Mouse (Mus musculus): ENCODE data around the gene Phc2. TPM values are rescaled to one million over a fixed set of nuclear protein-coding genes. Genes with fewer than 3 reads are reported as not detected.

The Phc2 gene
- polyA plus RNA-seq, 1 experiment from 2014 or later: 7.5 TPM

DNA sequence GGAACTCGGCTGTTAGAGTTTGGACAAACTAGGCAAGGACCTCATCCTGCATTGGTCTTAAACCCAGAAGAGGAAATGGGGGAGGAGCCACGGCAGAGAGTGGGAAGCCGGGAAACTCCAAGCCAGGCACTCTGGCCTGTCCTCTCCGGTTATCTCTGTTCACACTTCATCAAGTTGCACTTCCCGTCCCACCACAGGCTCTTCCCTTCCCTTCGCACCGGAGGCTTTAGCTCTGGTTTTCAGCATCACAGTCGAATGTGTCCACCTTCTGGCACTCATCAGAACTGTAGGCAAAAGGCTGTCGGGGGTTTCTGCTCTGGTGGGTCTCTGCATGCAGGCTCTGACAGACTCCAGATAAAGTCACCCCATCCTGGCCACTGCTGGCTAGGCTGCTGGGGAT lies 52.1 kb downstream of the Phc2 start:
- peaks cover 21% of the 10 kb centered on the region for H3K27me3 ChIP-seq (ENCODE audit: control insufficient read depth, insufficient read depth, low read length)
- no peaks in the 10 kb centered on the region for H3K9me3 ChIP-seq (replicated peaks; ENCODE audit: control insufficient read depth, low read length)
- peaks cover 11% of the 10 kb centered on the region for H3K4me1 ChIP-seq (ENCODE audit: control insufficient read depth, insufficient read depth, low read length)
- H3K36me3 ChIP-seq (ENCODE audit: control insufficient read depth, insufficient read depth): no peaks in the 10 kb centered on the region
- H3K27ac ChIP-seq (ENCODE audit: low read length): no peak overlapping the region
- H3K4me2 ChIP-seq (ENCODE audit: low read depth, low read length): peak overlapping the region; percentile 13; the same call in 1 of the 2 replicates
- H3K9ac ChIP-seq (ENCODE audit: low read length): no peak overlapping the region
- no peak overlapping the region for H3K4me3 ChIP-seq (ENCODE audit: low read length)
- peak; percentile 55; the same call in 1 of the 2 replicates for ATAC-seq (replicated peaks; ENCODE audit: extremely low read depth, insufficient read depth, low FRiP score)
- WGBS: 5% methylated on average over 9 of the region's 9 CpGs

DNA sequence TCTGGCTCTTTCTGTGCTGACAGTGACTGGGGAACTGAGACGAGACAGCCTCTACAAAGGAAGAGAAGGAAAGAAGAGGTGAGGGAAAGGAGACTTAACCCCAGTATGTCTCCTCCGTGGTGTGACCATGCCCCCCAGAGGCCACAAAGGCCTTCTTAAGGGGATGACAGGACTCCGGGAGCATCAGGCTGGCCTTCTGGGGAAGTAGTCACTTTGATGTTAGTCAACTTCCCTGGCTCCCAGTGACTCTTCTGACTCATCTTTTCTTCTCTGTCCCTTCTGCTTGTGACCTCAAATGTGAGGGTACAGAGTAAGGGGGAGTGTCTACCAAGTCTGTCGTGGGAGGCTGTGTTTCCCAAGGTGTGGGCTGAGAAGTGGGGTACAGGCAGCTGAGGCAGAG lies 52.9 kb downstream of the Phc2 start:
- H3K27me3 ChIP-seq (ENCODE audit: control insufficient read depth, insufficient read depth, low read length): peaks cover 21% of the 10 kb centered on the region
- peaks cover 16% of the 10 kb centered on the region for H3K4me1 ChIP-seq (ENCODE audit: control insufficient read depth, insufficient read depth, low read length)
- no peak overlapping the region for H3K9ac ChIP-seq (ENCODE audit: low read length)
- WGBS: 30% methylated on average over 4 of the region's 4 CpGs
- H3K4me3 ChIP-seq (ENCODE audit: low read length): no peak overlapping the region
- ATAC-seq (replicated peaks; ENCODE audit: extremely low read depth, insufficient read depth, low FRiP score): no peak
- no peak overlapping the region for H3K4me2 ChIP-seq (ENCODE audit: low read depth, low read length)
- H3K9me3 ChIP-seq (replicated peaks; ENCODE audit: control insufficient read depth, low read length): no peaks in the 10 kb centered on the region
- H3K36me3 ChIP-seq (ENCODE audit: control insufficient read depth, insufficient read depth): no peaks in the 10 kb centered on the region
- no peak overlapping the region for H3K27ac ChIP-seq (ENCODE audit: low read length)

DNA sequence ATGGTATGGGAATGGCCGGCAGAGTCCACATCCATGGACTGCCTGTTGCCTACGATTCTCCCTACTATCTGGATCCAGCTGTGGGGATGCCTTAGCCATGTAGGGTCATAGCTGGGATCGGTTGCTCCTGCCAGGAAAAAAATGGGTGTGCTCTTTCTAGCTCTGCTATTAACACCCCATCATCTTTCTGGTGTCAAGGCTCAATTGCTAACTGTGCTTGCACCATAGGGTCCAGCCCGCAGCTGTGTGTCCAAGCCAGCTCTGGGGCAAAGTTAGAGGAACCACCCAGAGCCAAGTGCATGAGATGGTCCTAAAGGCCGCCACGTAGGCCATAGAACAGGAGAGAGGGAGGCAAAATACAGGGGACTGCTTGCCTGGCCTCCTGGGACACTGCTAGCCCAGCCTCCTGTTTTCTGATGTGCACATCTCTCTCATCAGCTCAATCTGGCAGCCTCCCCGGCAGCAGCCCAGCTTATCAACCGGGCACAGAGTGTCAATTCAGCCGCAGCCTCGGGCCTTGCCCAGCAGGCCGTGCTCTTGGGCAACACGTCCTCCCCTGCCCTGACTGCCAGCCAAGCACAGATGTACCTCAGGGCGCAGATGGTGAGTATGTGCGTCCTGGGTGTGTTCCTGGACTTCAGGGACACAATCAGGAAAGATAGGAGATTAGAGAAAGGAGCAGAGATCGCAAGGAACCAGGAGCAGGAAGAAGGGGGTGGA lies 54.7 kb downstream of the Phc2 start:
- H3K4me2 ChIP-seq (ENCODE audit: low read depth, low read length): no peak overlapping the region
- no peaks in the 10 kb centered on the region for H3K36me3 ChIP-seq (ENCODE audit: control insufficient read depth, insufficient read depth)
- H3K9me3 ChIP-seq (replicated peaks; ENCODE audit: control insufficient read depth, low read length): no peaks in the 10 kb centered on the region
- peaks cover 21% of the 10 kb centered on the region for H3K27me3 ChIP-seq (ENCODE audit: control insufficient read depth, insufficient read depth, low read length)
- H3K9ac ChIP-seq (ENCODE audit: low read length): no peak overlapping the region
- H3K4me3 ChIP-seq (ENCODE audit: low read length): no peak overlapping the region
- no peak for ATAC-seq (replicated peaks; ENCODE audit: extremely low read depth, insufficient read depth, low FRiP score)
- peaks cover 16% of the 10 kb centered on the region for H3K4me1 ChIP-seq (ENCODE audit: control insufficient read depth, insufficient read depth, low read length)
- no peak overlapping the region for H3K27ac ChIP-seq (ENCODE audit: low read length)
- 69% methylated on average over 15 of the region's 15 CpGs for WGBS

DNA sequence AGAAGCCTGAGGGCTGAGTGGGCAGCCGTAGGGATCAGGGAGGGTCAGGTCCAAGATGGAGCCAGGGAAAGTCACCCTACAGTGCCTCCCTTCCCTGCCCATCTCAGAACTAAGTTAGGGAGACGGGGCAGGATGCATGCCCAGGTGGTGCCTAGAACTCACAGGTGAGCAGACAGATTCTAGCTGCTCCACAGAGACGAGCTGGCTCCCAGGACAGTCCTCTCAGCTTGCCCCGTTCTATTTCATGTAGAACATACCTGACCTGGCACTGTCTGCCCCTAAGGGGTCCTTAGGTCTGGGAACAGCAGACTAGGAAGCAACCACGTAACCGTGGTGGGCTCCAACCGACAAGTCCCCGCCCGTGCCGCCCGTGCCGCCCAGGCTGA lies 55.3 kb downstream of the Phc2 start:
- 85% methylated on average over 12 of the region's 12 CpGs for WGBS
- no peak overlapping the region for H3K4me3 ChIP-seq (ENCODE audit: low read length)
- no peak overlapping the region for H3K9ac ChIP-seq (ENCODE audit: low read length)
- H3K27me3 ChIP-seq (ENCODE audit: control insufficient read depth, insufficient read depth, low read length): peaks cover 21% of the 10 kb centered on the region
- H3K9me3 ChIP-seq (replicated peaks; ENCODE audit: control insufficient read depth, low read length): no peaks in the 10 kb centered on the region
- ATAC-seq (replicated peaks; ENCODE audit: extremely low read depth, insufficient read depth, low FRiP score): no peak
- H3K4me2 ChIP-seq (ENCODE audit: low read depth, low read length): no peak overlapping the region
- H3K4me1 ChIP-seq (ENCODE audit: control insufficient read depth, insufficient read depth, low read length): peaks cover 16% of the 10 kb centered on the region
- no peak overlapping the region for H3K27ac ChIP-seq (ENCODE audit: low read length)
- H3K36me3 ChIP-seq (ENCODE audit: control insufficient read depth, insufficient read depth): no peaks in the 10 kb centered on the region

DNA sequence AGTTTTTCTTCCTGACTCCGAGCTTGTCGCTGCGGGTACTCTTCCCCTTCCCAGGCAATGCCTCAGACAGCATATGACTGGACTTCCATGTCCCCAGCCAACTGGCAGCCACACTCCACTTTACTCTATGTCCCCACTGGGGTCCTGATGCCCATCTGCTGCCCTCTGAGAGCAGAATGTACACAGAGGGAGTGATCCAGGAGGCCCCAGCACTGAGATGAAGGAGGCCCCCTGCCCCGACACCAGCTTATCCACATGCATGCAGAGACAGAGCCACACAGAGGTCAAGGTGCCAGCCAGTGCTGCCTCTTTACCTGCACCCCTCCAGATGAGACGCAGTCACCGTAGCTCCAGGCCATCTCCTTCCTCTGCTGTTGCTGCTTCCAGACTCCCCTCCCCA lies 55.8 kb downstream of the Phc2 start:
- H3K36me3 ChIP-seq (ENCODE audit: control insufficient read depth, insufficient read depth): no peaks in the 10 kb centered on the region
- H3K27me3 ChIP-seq (ENCODE audit: control insufficient read depth, insufficient read depth, low read length): peaks cover 21% of the 10 kb centered on the region
- no peak overlapping the region for H3K9ac ChIP-seq (ENCODE audit: low read length)
- H3K9me3 ChIP-seq (replicated peaks; ENCODE audit: control insufficient read depth, low read length): no peaks in the 10 kb centered on the region
- H3K27ac ChIP-seq (ENCODE audit: low read length): no peak overlapping the region
- no peak overlapping the region for H3K4me3 ChIP-seq (ENCODE audit: low read length)
- no peak for ATAC-seq (replicated peaks; ENCODE audit: extremely low read depth, insufficient read depth, low FRiP score)
- 84% methylated on average over 6 of the region's 6 CpGs for WGBS
- peaks cover 18% of the 10 kb centered on the region for H3K4me1 ChIP-seq (ENCODE audit: control insufficient read depth, insufficient read depth, low read length)
- no peak overlapping the region for H3K4me2 ChIP-seq (ENCODE audit: low read depth, low read length)

DNA sequence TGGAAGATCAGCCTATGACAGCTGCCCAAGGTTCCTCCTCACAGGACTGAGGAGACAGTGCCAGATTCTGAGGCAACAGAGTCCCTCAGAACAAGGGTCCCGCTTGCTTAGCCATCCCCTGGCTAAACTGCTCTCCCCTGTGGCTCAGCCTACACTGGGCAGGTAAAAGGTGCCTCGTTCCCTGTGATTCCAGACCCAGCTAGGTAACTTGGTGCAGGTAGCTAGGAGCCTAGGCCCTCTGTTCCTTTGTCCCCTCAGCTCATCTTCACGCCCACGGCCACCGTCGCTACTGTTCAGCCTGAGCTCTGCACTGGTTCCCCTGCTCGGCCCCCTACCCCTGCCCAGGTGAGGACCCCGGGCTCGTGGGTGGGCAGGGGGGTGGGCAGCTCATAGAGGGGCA lies 56.3 kb downstream of the Phc2 start:
- no peak for ATAC-seq (replicated peaks; ENCODE audit: extremely low read depth, insufficient read depth, low FRiP score)
- H3K9me3 ChIP-seq (replicated peaks; ENCODE audit: control insufficient read depth, low read length): no peaks in the 10 kb centered on the region
- H3K4me2 ChIP-seq (ENCODE audit: low read depth, low read length): no peak overlapping the region
- H3K27ac ChIP-seq (ENCODE audit: low read length): no peak overlapping the region
- H3K27me3 ChIP-seq (ENCODE audit: control insufficient read depth, insufficient read depth, low read length): peaks cover 21% of the 10 kb centered on the region
- H3K4me3 ChIP-seq (ENCODE audit: low read length): no peak overlapping the region
- H3K4me1 ChIP-seq (ENCODE audit: control insufficient read depth, insufficient read depth, low read length): peaks cover 24% of the 10 kb centered on the region
- H3K9ac ChIP-seq (ENCODE audit: low read length): no peak overlapping the region
- no peaks in the 10 kb centered on the region for H3K36me3 ChIP-seq (ENCODE audit: control insufficient read depth, insufficient read depth)
- 69% methylated on average over 9 of the region's 9 CpGs for WGBS

DNA sequence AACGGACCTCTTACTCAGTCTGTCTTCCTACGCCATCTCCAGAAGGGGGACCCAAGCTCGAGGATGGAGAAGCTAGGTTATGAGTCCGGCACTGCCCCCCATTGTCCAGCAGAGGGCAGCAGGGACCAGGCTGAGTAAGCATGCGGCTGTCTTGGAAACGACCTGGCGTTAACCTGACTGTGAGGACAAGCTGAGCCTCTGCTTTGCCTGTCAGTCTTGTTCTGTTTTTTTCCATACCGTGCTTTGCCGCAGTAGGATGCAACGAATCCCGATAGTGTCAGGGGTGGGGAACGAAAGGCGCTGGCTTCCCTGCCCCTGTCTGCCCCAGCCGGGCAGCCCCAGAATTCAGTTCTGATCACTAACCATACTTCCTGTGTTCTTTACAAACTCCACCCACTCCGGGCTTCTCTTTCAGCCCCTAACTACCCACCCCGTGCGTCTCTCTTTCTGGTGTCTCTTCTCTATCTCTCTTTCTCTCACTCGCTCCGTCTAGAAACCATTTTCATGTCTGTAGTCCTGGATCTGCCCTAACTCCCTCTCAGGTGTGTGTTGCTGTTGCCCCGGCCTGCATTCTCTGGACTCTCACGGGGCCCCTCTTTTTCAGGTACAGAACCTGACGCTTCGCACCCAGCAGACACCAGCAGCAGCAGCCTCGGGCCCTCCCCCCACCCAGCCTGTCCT lies 57.1 kb downstream of the Phc2 start:
- no peak overlapping the region for H3K27ac ChIP-seq (ENCODE audit: low read length)
- peak; percentile 74 for ATAC-seq (replicated peaks; ENCODE audit: extremely low read depth, insufficient read depth, low FRiP score)
- H3K4me1 ChIP-seq (ENCODE audit: control insufficient read depth, insufficient read depth, low read length): peaks cover 19% of the 10 kb centered on the region
- no peaks in the 10 kb centered on the region for H3K36me3 ChIP-seq (ENCODE audit: control insufficient read depth, insufficient read depth)
- H3K27me3 ChIP-seq (ENCODE audit: control insufficient read depth, insufficient read depth, low read length): peaks cover 21% of the 10 kb centered on the region
- peak overlapping the region; percentile 53 for H3K9ac ChIP-seq (ENCODE audit: low read length)
- peak overlapping the region; percentile 77 for H3K4me2 ChIP-seq (ENCODE audit: low read depth, low read length)
- WGBS: 4% methylated on average over 24 of the region's 24 CpGs
- no peaks in the 10 kb centered on the region for H3K9me3 ChIP-seq (replicated peaks; ENCODE audit: control insufficient read depth, low read length)
- peak overlapping the region; percentile 52 for H3K4me3 ChIP-seq (ENCODE audit: low read length)

DNA sequence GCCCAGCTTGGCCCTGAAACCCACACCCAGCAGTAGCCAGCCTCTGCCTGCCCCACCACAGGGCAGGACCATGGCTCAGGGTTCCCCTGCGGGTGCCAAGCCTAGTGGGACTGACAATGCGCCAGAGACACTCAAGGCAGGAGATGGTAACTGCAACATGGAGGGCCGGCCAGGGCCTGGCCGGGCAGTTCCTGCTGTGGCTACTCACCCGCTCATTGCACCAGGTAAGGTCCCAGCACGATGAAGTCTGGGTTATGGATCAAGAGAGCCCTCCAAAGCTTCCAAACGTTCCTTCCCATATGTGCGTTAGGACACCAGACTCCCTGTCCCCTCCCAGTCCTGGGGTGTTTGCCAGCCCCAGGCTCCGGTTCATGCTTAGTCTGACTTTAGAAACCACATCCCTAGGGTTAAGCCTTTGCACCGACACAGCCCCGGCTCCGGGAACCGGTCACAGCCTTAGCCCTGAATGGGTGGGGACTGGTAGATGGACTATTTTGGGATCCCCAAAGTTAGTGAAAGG lies 57.7 kb downstream of the Phc2 start:
- H3K4me1 ChIP-seq (ENCODE audit: control insufficient read depth, insufficient read depth, low read length): peaks cover 16% of the 10 kb centered on the region
- H3K4me3 ChIP-seq (ENCODE audit: low read length): peak overlapping the region; percentile 52
- peak overlapping the region; percentile 77 for H3K4me2 ChIP-seq (ENCODE audit: low read depth, low read length)
- H3K27ac ChIP-seq (ENCODE audit: low read length): no peak overlapping the region
- H3K27me3 ChIP-seq (ENCODE audit: control insufficient read depth, insufficient read depth, low read length): peaks cover 21% of the 10 kb centered on the region
- WGBS: 43% methylated on average over 13 of the region's 13 CpGs
- H3K36me3 ChIP-seq (ENCODE audit: control insufficient read depth, insufficient read depth): no peaks in the 10 kb centered on the region
- no peak for ATAC-seq (replicated peaks; ENCODE audit: extremely low read depth, insufficient read depth, low FRiP score)
- H3K9ac ChIP-seq (ENCODE audit: low read length): peak overlapping the region; percentile 53
- no peaks in the 10 kb centered on the region for H3K9me3 ChIP-seq (replicated peaks; ENCODE audit: control insufficient read depth, low read length)

DNA sequence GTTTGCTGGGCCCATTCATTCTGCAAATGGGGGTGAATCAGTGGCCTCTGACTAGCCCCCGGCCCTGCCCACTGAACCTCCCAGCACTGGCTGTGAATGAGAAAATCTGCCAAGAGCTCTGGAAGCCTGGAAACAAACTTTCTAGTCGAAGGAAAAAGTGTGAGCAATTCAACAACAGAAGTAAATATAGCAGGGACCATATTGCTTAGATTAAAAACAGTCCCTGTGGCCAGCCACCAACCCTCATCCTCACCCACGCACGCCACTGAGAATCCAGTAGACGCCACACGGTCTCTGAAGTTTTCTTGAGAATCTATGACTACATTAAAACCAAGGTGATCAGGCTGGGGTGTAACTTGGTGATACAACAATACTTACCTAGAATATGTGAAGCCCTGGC lies 58.4 kb downstream of the Phc2 start:
- no peaks in the 10 kb centered on the region for H3K9me3 ChIP-seq (replicated peaks; ENCODE audit: control insufficient read depth, low read length)
- H3K27me3 ChIP-seq (ENCODE audit: control insufficient read depth, insufficient read depth, low read length): peaks cover 17% of the 10 kb centered on the region
- no peaks in the 10 kb centered on the region for H3K36me3 ChIP-seq (ENCODE audit: control insufficient read depth, insufficient read depth)
- 83% methylated on average over 6 of the region's 6 CpGs for WGBS
- H3K27ac ChIP-seq (ENCODE audit: low read length): no peak overlapping the region
- no peak overlapping the region for H3K4me2 ChIP-seq (ENCODE audit: low read depth, low read length)
- no peak for ATAC-seq (replicated peaks; ENCODE audit: extremely low read depth, insufficient read depth, low FRiP score)
- peaks cover 16% of the 10 kb centered on the region for H3K4me1 ChIP-seq (ENCODE audit: control insufficient read depth, insufficient read depth, low read length)
- no peak overlapping the region for H3K4me3 ChIP-seq (ENCODE audit: low read length)
- no peak overlapping the region; the same call in 1 of the 2 replicates for H3K9ac ChIP-seq (ENCODE audit: low read length)
